In the genomic region with DNA sequence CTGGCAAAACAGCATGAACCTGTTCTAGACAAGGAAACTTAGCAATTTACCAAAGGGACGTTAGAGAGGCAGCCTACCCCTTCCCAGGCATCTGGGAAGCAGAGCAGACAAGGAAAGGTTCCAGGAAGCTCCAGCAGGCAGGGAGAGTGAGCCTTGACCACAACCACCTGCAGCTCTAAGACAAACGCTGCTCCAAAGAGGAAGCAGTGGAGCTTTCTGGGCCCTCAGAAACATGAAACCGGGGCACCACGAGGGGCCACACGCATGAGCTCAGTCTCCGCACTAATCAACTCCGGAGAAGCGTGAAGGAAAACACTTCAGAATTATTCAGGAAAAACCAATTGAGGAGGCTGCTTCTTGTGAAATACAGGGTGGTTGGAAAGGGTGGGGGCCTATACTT, we compare ENCODE assay signal across 13 mouse cellular contexts.
DNase-seq lines count a peak whose midpoint lies in the region; ATAC-seq lines count a peak whose summit lies in the region.
"Had no signal": no experiment of that assay in that cellular context is flagged by ENCODE, and none has a peak within 500 bp of the region (broad histone marks: within the 10 kb centered on the region; RNA-seq: fewer than 3 reads in every experiment).

No protein-coding gene starts in this region.

- peak overlapping the region; percentile 69 for H3K27ac ChIP-seq in kidney, embryonic 15.5 days
- peak overlapping the region; percentile 21; the same call in 1 of the 2 replicates for H3K27ac ChIP-seq in limb, embryonic 10.5 days
- H3K27ac ChIP-seq: forebrain, embryonic 15.5 days; hindbrain, embryonic 12.5 days; liver, embryonic 12.5 days; lung, embryonic 15.5 days had no signal

- no peak overlapping the region for H3K4me2 ChIP-seq in kidney, embryonic 15.5 days
- H3K4me2 ChIP-seq: forebrain, embryonic 15.5 days; hindbrain, embryonic 12.5 days; liver, embryonic 12.5 days; lung, embryonic 15.5 days had no signal

- H3K36me3 ChIP-seq in kidney, embryonic 15.5 days: peaks cover 3% of the 10 kb centered on the region; the same call in 1 of the 2 replicates
- H3K36me3 ChIP-seq in limb, embryonic 10.5 days: peaks cover 12% of the 10 kb centered on the region
- H3K36me3 ChIP-seq: forebrain, embryonic 15.5 days; hindbrain, embryonic 12.5 days; lung, embryonic 15.5 days had no signal

- no peak for DNase-seq in kidney, adult 18-20 months
- DNase-seq in MEL-GATA-1-ER (ENCODE audit: extremely low read depth, low read depth): peak; percentile 18
- no peak for DNase-seq in limb, embryonic 10.5 days (ENCODE audit: low spot score)
- no peak for DNase-seq in cerebellum, adult 8-10 months
- no peak for DNase-seq in cerebellum, adult 11 months
- DNase-seq: kidney, adult 11 months; spleen, adult 18-20 months had no signal

- WGBS in kidney, embryonic 15.5 days: 19% methylated on average over 8 of the region's 8 CpGs
- WGBS in limb, embryonic 10.5 days: 65% methylated on average over 8 of the region's 8 CpGs

- no peaks in the 10 kb centered on the region for H3K9me3 ChIP-seq in kidney, embryonic 15.5 days (replicated peaks)
- H3K9me3 ChIP-seq in limb, embryonic 10.5 days (replicated peaks): no peaks in the 10 kb centered on the region
- H3K9me3 ChIP-seq: forebrain, embryonic 15.5 days; hindbrain, embryonic 12.5 days; liver, embryonic 12.5 days; lung, embryonic 15.5 days had no signal

- H3K27me3 ChIP-seq in kidney, embryonic 15.5 days: no peaks in the 10 kb centered on the region
- no peaks in the 10 kb centered on the region for H3K27me3 ChIP-seq in limb, embryonic 10.5 days (ENCODE audit: low read depth, poor library complexity, severe bottlenecking)
- H3K27me3 ChIP-seq: forebrain, embryonic 15.5 days; hindbrain, embryonic 12.5 days; liver, embryonic 12.5 days; lung, embryonic 15.5 days had no signal

- H3K4me1 ChIP-seq in kidney, embryonic 15.5 days: peaks cover 36% of the 10 kb centered on the region
- H3K4me1 ChIP-seq in limb, embryonic 10.5 days: peaks cover 25% of the 10 kb centered on the region

- peak; percentile 81 for ATAC-seq in kidney, embryonic 15.5 days (replicated peaks; ENCODE audit: low FRiP score)
- ATAC-seq in common myeloid progenitor, adult 5-6 weeks (replicated peaks; ENCODE audit: low read depth, poor library complexity, severe bottlenecking): peak; percentile 81
- ATAC-seq: forebrain, embryonic 15.5 days; liver, embryonic 12.5 days had no signal

- no peak overlapping the region for H3K4me3 ChIP-seq in kidney, embryonic 15.5 days (replicated peaks)
- H3K4me3 ChIP-seq in limb, embryonic 10.5 days: no peak overlapping the region
- H3K4me3 ChIP-seq: forebrain, embryonic 15.5 days; hindbrain, embryonic 12.5 days; liver, embryonic 12.5 days; lung, embryonic 15.5 days had no signal

- H3K9ac ChIP-seq in kidney, embryonic 15.5 days: no peak overlapping the region
- H3K9ac ChIP-seq: forebrain, embryonic 15.5 days; hindbrain, embryonic 12.5 days; liver, embryonic 12.5 days; lung, embryonic 15.5 days had no signal
